Mouse (Mus musculus) CD4-positive, CD25-positive, alpha-beta regulatory T cell (primary cell): ENCODE data around the gene Phykpl. TPM values are rescaled to one million over a fixed set of nuclear protein-coding genes. Genes with fewer than 3 reads are reported as not detected.

Source experiments
- polyA plus RNA-seq: library from polyadenylated mRNA; unstranded; fragments of 100-300 nt; shearing (Covaris generic); gene quantifications from one replicate; pipeline ENCODE4 v1.2.1, GENCODE M21; 2017

The Phykpl gene
- polyA plus RNA-seq, result 25.4 TPM

DNA sequence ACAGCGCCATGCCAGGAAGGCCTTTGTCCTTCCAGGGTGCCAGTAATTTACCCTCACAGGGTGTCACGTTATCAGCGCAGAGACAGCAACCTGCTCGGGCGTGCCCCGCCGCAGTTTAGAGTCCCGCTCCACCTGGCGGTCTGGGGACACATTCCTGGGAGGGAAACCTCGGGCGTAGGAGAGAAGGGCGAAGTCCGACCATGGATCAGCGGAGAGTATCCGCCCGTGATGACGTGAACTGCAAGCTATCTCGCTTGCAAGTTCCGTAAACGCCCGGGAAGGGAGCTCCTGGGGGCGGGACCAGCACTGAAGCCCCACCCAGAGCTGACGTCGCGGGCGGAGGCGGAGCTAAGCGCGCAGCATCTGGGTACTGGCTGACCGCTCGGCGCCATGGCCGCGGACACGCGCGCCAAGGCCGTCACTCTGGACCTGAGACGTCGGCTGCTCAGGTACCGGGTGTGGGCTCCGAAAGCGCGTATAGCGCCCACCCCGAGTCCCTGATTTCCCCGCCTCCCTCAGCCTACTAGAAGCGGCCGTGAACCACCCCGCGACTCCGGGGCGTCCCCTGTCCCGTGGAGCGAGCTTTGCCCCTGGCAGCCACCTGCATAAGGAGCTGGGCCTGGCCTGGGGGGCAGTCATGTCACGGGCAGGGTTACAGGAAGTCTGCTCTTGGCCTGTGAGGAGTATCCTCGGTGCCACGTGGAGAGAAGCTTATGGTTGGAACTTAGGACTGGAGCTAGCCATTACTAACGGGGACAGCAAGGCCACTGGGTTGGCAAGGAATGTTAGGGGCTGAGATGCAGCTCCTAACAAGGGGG lies at the start of gene Phykpl:
TSS of gene Phykpl (plus strand) at position 327 of the 818 bp plus-strand sequence.

DNA sequence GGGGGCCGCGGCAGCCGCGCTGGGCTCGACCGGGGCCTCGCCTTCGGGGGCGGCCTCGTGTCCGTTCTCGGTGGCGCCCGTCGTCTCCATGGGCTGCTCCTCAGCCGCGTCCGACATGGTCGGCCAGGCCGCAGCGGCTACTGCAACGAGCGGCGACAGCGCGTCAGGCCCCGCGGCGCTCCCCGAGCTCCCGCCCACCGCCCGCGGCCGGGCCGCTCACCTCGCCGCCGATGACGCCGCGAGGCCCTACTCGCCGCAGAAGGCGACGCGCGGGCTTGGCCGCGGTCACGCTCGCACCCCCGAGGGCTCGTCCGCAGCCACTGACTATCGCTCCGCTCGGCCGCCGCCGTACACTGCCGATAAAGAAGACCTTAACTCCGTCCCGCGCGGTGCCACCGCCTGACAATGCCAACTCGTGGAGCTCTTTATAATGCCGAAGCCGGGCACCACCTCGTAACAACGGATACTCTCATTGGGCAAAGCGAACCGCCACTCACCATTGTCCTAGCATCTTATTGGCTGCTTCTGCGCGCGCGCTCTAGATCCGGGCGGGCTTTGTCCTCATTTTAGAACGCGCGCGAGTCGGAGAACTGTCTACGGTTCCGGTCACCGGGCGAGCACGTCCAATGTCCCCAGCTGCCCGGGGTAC lies 22.0 kb downstream of the Phykpl start, which contains the start of gene Hnrnpab:
TSS of gene Hnrnpab (minus strand) at position 401 of the 649 bp plus-strand sequence.

DNA sequence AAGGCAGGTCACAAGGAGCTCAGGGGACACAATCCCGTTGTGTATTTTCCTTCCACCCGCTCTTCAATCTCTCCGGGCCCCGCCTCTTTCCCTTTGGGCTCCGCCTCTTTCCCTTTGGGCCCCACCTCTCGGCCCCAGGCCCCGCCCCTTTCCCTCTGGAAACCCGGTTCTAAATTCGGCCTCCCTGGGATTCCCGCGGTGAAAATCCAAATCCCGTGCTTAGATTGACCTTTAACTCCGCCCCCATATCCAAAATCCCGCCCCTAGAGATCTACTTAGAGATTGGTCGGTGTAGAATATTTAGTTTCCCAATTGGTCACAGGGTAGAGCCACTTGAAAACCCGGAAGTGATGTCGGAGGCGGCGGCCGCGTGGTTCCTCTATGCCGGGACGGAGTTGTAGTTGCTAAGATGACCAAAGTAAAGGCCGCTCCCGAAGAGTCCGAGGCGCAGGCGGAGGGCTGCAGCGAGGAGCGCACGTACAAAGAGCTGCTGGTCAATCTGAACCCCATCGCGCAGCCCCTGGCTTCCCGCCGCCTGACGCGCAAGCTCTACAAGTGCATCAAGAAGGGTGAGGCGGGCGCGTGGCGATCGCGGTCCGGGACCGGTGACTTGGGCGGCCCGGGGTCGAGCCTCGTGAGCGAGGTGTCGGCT lies 35.0 kb downstream of the Phykpl start, which contains the start of gene Nhp2:
TSS of gene Nhp2 (plus strand) at position 327 of the 652 bp plus-strand sequence.

DNA sequence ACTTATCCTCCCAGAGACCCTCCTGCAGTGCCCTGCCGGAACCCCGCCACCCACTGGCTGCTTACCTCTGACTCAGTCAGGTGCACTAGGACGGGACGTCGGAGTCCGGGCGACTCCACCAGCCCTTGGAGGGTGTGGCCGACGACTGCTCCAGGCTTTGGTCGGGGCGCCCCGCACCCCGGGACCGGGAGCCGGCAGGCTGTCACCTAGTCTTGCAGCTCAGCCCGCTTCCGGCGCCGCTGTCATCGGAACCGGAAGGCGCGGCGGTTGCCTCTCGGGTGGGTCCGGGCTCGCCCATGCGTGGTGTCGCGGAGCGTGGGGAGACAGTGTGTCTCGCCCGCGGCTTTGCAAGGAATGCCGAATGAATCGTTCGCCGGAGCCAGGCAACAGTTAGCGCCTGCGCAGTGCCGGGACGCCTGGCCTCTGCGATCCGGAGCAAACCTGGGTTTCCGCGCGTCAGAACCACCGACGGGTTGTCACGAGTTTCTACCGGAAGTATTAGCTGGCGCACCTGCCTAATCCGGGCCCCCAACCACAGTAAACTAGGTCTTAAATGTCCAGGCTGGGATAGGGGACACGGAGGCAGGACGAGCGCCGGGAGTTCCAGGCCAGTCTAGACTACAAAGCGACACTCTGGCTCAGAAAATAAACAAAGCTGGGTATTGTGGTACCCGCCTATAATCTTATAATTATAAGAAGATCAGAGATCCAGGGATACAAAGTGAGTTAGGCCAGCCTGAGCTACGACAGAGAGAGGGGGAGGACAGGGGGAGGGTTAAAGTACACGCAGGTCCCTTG lies 51.2 kb downstream of the Phykpl start, which contains the start of gene Rmnd5b:
TSS of gene Rmnd5b (minus strand) at position 372 of the 798 bp plus-strand sequence.

DNA sequence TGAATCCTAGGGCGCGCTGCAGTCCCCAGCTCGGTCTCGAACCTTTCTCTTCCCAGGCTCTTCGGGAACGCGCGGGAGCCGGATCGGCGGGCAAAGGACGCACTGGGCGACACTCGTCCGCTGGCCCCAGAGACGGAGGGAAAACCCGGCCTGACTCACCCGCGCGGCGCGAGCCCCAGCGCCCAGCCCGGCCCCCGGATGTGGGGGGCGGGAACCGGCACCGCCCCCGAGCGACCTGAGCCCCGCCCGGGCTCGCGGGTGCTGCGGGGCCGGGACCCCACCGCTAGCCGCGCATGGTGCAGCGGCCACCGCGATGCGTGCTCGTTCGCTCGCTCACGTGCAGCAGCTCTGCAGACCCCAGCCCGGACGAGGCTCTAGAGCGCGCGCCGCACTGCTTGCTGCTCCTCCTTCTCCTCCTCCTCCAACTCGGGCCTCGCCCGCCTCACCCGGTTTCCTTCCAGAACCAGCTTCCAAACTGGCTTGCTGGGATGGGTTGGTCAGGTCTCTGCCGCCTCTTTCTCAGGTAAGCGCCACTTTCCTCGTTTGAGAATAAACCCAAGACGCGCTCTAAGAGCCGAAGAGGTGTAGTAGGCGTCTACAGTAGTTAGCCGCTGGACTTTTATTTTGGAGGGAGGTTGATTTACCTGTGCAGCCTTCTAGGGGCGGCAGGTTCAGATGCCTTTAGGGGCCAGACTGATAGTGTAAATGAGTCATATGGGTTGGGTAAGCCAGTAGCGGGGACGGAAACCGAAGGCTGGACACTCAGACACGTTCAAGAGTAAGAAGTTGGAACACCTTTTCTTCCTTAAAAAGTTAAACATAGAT lies 66.3 kb downstream of the Phykpl start, which contains the start of the genes N4bp3 and D930048N14Rik:
TSS of gene N4bp3 (minus strand) at position 152 of the 825 bp plus-strand sequence.
TSS of gene D930048N14Rik (plus strand) at position 264 of the 825 bp plus-strand sequence.

Other genes with a start within 250 kb of the Phykpl start
- gene Hnrnpab, start 22.1 kb downstream of the Phykpl start, polyA plus RNA-seq, result 523 TPM
- 100 TPM for gene Nhp2, start 35.0 kb downstream of the Phykpl start, polyA plus RNA-seq
- 84.9 TPM for gene Rmnd5b, start 51.1 kb downstream of the Phykpl start, polyA plus RNA-seq
- gene N4bp3, start 66.1 kb downstream of the Phykpl start, polyA plus RNA-seq, result 5.6 TPM
- 1.7 TPM for gene D930048N14Rik, start 66.2 kb downstream of the Phykpl start, polyA plus RNA-seq
- gene 0610009B22Rik, start 104.1 kb downstream of the Phykpl start, polyA plus RNA-seq, result 12.1 TPM
- 37.7 TPM for gene Sec24a, start 178.9 kb downstream of the Phykpl start, polyA plus RNA-seq
- 113 TPM for gene Sar1b, start 178.9 kb downstream of the Phykpl start, polyA plus RNA-seq